Mouse (Mus musculus): ENCODE data around the gene S100a7a.

GRCm38 (mm10) chr3:90653717-90654116 is at the start of gene S100a7a:
- TF ChIP-seq POU5F1 (IDR thresholded peaks at IDR 0.05; ENCODE audit: borderline replicate concordance, low read length) (no peak), CTCF (conservative IDR thresholded peaks at IDR 0.05; ENCODE audit: low read length) (no peak), NANOG (IDR thresholded peaks at IDR 0.05; ENCODE audit: borderline replicate concordance, low read length) (no peak)
